Mouse (Mus musculus) spleen, postnatal 4 days (tissue): ENCODE results near the gene Cept1.

ENCODE experiments used
- DNase-seq, 2 experiments: peaks; one replicate each; pipeline ENCODE4 v3.0.0; 2022; ENCODE audit warnings: low spot score in 2 of 2

The Cept1 gene

GRCm38 (mm10) chr3:106494417-106494950, 53.1 kb downstream of the Cept1 start:
- no peak for DNase-seq

GRCm38 (mm10) chr3:106493882-106494281, 53.7 kb downstream of the Cept1 start:
- DNase-seq: no peak

GRCm38 (mm10) chr3:106493202-106493601, 54.4 kb downstream of the Cept1 start:
- no peak for DNase-seq

- DNase-seq: no peak
These were observed 54.9 kb downstream of the Cept1 start for GRCm38 (mm10) chr3:106492723-106493122.

GRCm38 (mm10) chr3:106490239-106490638, 57.4 kb downstream of the Cept1 start:
- no peak for DNase-seq

GRCm38 (mm10) chr3:106487551-106487950, 60.1 kb downstream of the Cept1 start:
- DNase-seq: no peak

GRCm38 (mm10) chr3:106485810-106486209, 61.8 kb downstream of the Cept1 start:
- no peak for DNase-seq

GRCm38 (mm10) chr3:106484861-106485260, 62.7 kb downstream of the Cept1 start:
- DNase-seq: peak in 1 of 2 experiments; percentile 54

GRCm38 (mm10) chr3:106483796-106484405, 63.7 kb downstream of the Cept1 start:
- DNase-seq: peak in 1 of 2 experiments; percentile 63

- peak in 1 of 2 experiments; percentile 52 for DNase-seq
These were observed 64.3 kb downstream of the Cept1 start for GRCm38 (mm10) chr3:106483297-106483696.

- DNase-seq: peak; percentile 70 to 86
These were observed 65.1 kb downstream of the Cept1 start, which contains the start of gene Dennd2d for GRCm38 (mm10) chr3:106482281-106483081. Gene Dennd2d, plus strand, starts transcription at chr3:106482405.

GRCm38 (mm10) chr3:106476863-106477262, 70.7 kb downstream of the Cept1 start:
- DNase-seq: no peak

GRCm38 (mm10) chr3:106474210-106474609, 73.4 kb downstream of the Cept1 start:
- peak in 1 of 2 experiments; percentile 38 for DNase-seq

- DNase-seq: no peak
These were observed 82.9 kb downstream of the Cept1 start for GRCm38 (mm10) chr3:106464750-106465149.

- no peak for DNase-seq
These were observed 85.1 kb downstream of the Cept1 start for GRCm38 (mm10) chr3:106462493-106462892.

GRCm38 (mm10) chr3:106462059-106462470, 85.5 kb downstream of the Cept1 start:
- peak; percentile 19 to 59 for DNase-seq

GRCm38 (mm10) chr3:106457298-106457869, 90.2 kb downstream of the Cept1 start:
- DNase-seq: no peak

GRCm38 (mm10) chr3:106452616-106453015, 95.0 kb downstream of the Cept1 start:
- peak in 1 of 2 experiments; percentile 23 for DNase-seq
